Mouse (Mus musculus) cerebellum, adult 2 months (tissue): Measurements from ENCODE around the gene Syne2.

Source experiments
- CTCF ChIP-seq: fragments of 200-500 bp; IDR thresholded peaks from 2 replicates; pipeline ENCODE4 v1.5.1; 2011; ENCODE audit warnings: low read depth, mild to moderate bottlenecking, control low read depth, low read length, moderate library complexity, borderline replicate concordance; ENCODE audit not compliant: insufficient read depth
- POLR2A ChIP-seq: fragments of 200-500 bp; IDR thresholded peaks from 2 replicates; pipeline ENCODE4 v1.6.1; 2011; ENCODE audit warnings: low read length, control low read depth, borderline replicate concordance; ENCODE audit not compliant: insufficient read depth

DNA sequence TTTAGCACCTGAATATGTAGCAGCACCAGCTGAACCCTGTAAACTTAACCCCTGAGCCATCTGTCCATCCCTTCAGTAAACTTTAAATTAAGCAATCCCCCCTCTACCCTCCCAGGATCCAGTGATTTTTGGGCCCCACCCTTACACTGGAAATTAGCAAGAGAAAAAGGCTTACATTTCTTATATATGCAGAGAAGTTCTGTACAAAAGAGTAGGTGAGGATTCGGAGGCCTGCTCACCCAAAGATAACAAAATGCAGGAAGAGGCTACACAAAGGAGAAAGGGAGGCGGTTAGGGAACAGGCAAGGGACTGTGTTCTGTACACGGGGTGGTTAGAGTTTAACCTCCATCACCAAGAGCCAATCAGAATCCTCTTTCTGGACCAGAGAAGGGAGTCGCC is 26.4 kb downstream of the Syne2 start:
- TF ChIP-seq POLR2A (no peak), CTCF (no peak)
